Mouse (Mus musculus): ENCODE results near the gene Zic3. TPM values are rescaled to one million over a fixed set of nuclear protein-coding genes. Genes with fewer than 3 reads are reported as not detected.
A peak's percentile ranks its signal among the peaks of the same experiment; 100 is the strongest.

The Zic3 gene
- polyA plus RNA-seq, 1 experiment from 2014 or later = not detected

DNA sequence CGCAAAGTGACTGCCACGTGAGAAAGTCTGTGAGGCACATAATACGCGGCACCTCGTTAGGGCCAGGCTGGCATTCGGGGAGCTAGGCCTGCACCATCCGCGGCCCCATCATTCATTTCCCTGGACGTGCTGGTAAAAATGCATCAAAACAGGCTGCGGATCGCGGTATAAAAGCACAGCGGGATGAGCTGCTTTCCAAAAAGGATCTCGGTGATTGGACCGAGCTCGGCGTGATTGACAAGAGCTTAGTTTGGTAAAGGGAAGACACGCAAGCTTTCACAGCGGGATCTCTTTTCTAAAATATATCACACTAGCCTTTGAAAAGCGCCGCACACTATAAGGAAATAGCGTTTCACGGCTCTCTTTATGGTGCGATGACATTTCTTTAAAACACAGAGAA lies 3.8 kb upstream of the Zic3 start:
- Histone ChIP-seq H3K9me3 (ENCODE audit: low read depth, low read length) (no peaks in the 10 kb centered on the region), H3K4me1 (ENCODE audit: insufficient read depth) (no peaks in the 10 kb centered on the region), H3K4me3 (ENCODE audit: low read depth, low read length) (no peak overlapping the region), H3K27ac (ENCODE audit: low read depth) (no peak overlapping the region), H3K36me3 (ENCODE audit: insufficient read depth) (no peaks in the 10 kb centered on the region), H3K27me3 (ENCODE audit: insufficient read depth, low read length) (peaks cover 70% of the 10 kb centered on the region), H3K4me2 (no peak overlapping the region), H3K9ac (no peak overlapping the region)
- ATAC-seq (ENCODE audit: insufficient read depth) (no peak), DNase-seq (no peak)
- 14% methylated on average over 24 of the region's 24 CpGs for WGBS
- TF ChIP-seq CTCF (IDR thresholded peaks at IDR 0.05; ENCODE audit: low read depth) = no peak

- ATAC-seq (ENCODE audit: insufficient read depth) = peak; percentile 44; the same call in 1 of the 2 replicates
- Histone ChIP-seq H3K36me3 (ENCODE audit: insufficient read depth) (no peaks in the 10 kb centered on the region), H3K4me1 (ENCODE audit: insufficient read depth) (no peaks in the 10 kb centered on the region), H3K4me2 (peak overlapping the region; percentile 38), H3K27me3 (ENCODE audit: insufficient read depth, low read length) (peaks cover 66% of the 10 kb centered on the region), H3K27ac (ENCODE audit: low read depth) (no peak overlapping the region), H3K9ac (no peak overlapping the region), H3K9me3 (ENCODE audit: low read depth, low read length) (no peaks in the 10 kb centered on the region), H3K4me3 (ENCODE audit: low read depth, low read length) (no peak overlapping the region; the same call in 1 of the 2 replicates)
- no peak for TF ChIP-seq CTCF (IDR thresholded peaks at IDR 0.05; ENCODE audit: low read depth)
- peak; percentile 64 for DNase-seq
- 9% methylated on average over 30 of the region's 33 CpGs for WGBS
Observed at GRCm38 (mm10) chrX:58019257-58019953, 3.1 kb upstream of the Zic3 start.

DNA sequence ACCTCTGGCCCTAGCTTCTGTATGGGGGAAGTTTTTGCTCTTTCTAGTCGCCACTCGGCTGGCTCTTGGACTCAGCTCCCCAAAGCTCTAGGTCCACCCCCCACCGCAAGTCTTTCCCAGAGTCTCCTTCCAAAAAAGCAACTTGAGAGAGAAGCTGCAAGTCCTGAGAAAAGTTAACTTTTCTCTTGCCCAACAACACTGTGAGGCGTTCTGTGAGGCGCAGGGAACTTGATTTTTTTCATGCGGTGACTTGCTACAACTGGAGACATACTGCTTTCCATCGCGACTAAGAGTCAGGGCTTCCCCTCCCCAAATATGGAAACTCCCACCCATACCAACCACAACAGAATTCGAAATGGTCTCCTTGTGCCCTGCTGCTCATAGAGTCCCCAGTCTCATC lies 5.1 kb downstream of the Zic3 start:
- Histone ChIP-seq H3K4me1 (ENCODE audit: insufficient read depth) (no peaks in the 10 kb centered on the region), H3K27me3 (ENCODE audit: insufficient read depth, low read length) (peaks cover 73% of the 10 kb centered on the region), H3K27ac (ENCODE audit: low read depth) (no peak overlapping the region), H3K9ac (no peak overlapping the region), H3K36me3 (ENCODE audit: insufficient read depth) (no peaks in the 10 kb centered on the region), H3K4me2 (no peak overlapping the region), H3K9me3 (ENCODE audit: low read depth, low read length) (no peaks in the 10 kb centered on the region), H3K4me3 (ENCODE audit: low read depth, low read length) (no peak overlapping the region)
- no peak for ATAC-seq (ENCODE audit: insufficient read depth)
- WGBS = 25% methylated on average over 9 of the region's 9 CpGs
- no peak for DNase-seq
- no peak for TF ChIP-seq CTCF (IDR thresholded peaks at IDR 0.05; ENCODE audit: low read depth)

- 8% methylated on average over 16 of the region's 16 CpGs for WGBS
- no peaks in the 10 kb centered on the region for H3K9me3 ChIP-seq (ENCODE audit: low read depth, low read length)
- H3K27me3 ChIP-seq (ENCODE audit: insufficient read depth, low read length) = peaks cover 71% of the 10 kb centered on the region
- DNase-seq (no peak), ATAC-seq (ENCODE audit: insufficient read depth) (no peak)
- H3K36me3 ChIP-seq (ENCODE audit: insufficient read depth) = no peaks in the 10 kb centered on the region
- no peaks in the 10 kb centered on the region for H3K4me1 ChIP-seq (ENCODE audit: insufficient read depth)
- H3K4me2 ChIP-seq = no peak overlapping the region
- no peak overlapping the region for H3K27ac ChIP-seq (ENCODE audit: low read depth)
- H3K4me3 ChIP-seq (ENCODE audit: low read depth, low read length) = no peak overlapping the region
- H3K9ac ChIP-seq = no peak overlapping the region
- TF ChIP-seq CTCF (IDR thresholded peaks at IDR 0.05; ENCODE audit: low read depth) = no peak
Observed at GRCm38 (mm10) chrX:58028082-58028481, 5.6 kb downstream of the Zic3 start.

DNA sequence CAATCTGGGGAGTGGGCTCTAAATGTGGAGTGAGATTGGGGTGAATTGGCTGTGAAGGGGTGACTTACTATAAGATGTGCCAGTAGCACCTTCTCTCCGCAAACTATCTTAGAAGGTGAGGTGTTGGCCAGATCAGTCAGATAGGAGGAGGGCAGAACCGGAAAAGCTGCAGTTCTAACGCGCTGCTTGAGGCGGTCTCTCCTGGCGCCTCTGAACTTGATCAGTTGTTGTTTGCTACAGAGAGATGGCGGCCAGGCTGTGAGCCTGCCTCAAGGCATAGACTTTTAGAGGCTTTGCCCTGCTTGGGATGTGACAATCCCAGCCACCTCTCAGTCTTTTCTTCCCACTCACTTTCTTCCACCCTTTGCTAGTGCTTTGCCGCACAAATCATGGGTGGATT lies 6.4 kb downstream of the Zic3 start:
- no peaks in the 10 kb centered on the region for H3K4me1 ChIP-seq (ENCODE audit: insufficient read depth)
- no peak overlapping the region for H3K27ac ChIP-seq (ENCODE audit: low read depth)
- H3K4me3 ChIP-seq (ENCODE audit: low read depth, low read length) = no peak overlapping the region
- peaks cover 73% of the 10 kb centered on the region for H3K27me3 ChIP-seq (ENCODE audit: insufficient read depth, low read length)
- H3K4me2 ChIP-seq = no peak overlapping the region
- WGBS = 12% methylated on average over 8 of the region's 8 CpGs
- H3K9ac ChIP-seq = no peak overlapping the region
- DNase-seq = no peak
- no peaks in the 10 kb centered on the region for H3K9me3 ChIP-seq (ENCODE audit: low read depth, low read length)
- no peak for TF ChIP-seq CTCF (IDR thresholded peaks at IDR 0.05; ENCODE audit: low read depth)
- ATAC-seq (ENCODE audit: insufficient read depth) = no peak
- H3K36me3 ChIP-seq (ENCODE audit: insufficient read depth) = no peaks in the 10 kb centered on the region

DNA sequence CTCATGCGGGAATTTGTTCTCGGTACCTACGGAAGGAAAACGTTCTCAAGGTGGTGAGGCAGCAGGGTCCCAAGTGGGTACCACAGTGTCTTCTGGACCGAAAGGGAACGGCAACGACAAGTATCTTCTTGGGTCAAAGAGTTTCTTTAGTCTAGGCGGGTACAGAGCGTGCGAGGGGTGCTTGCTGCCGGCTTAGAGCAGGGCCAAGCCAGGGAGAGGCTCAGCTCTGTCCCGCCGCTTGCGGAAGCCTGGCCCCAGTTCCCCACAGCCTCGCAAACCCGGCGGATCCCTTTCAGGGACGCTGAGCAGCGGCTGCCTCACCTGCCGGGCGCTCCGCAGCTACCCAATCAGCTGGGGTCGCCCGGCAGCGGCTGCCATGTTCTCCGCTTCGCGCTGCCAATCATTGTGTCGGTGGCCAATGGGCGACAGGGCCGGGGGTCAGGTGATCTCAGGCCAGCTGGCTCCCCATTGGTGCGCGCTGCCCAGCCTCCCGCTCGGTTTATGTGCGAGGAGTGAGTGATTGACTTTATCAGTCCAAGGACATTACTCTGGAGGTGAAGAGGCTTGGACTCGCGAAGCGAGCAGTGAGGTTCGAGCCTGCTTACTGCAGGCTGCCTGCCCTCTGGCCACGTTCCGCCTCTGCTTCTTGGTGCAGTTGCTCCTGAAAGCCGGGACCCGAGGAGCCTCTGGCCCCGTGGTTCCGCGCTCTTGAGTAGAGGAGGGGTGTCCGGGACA lies 7.8 kb downstream of the Zic3 start:
- Histone ChIP-seq H3K4me1 (ENCODE audit: insufficient read depth) (no peaks in the 10 kb centered on the region), H3K27me3 (ENCODE audit: insufficient read depth, low read length) (peaks cover 78% of the 10 kb centered on the region), H3K27ac (ENCODE audit: low read depth) (no peak overlapping the region), H3K9ac (no peak overlapping the region), H3K4me2 (peak overlapping the region; percentile 57), H3K9me3 (ENCODE audit: low read depth, low read length) (no peaks in the 10 kb centered on the region), H3K4me3 (ENCODE audit: low read depth, low read length) (peak overlapping the region; percentile 33), H3K36me3 (ENCODE audit: insufficient read depth) (no peaks in the 10 kb centered on the region)
- peak; percentile 90 for ATAC-seq (ENCODE audit: insufficient read depth)
- 15% methylated on average over 47 of the region's 48 CpGs for WGBS
- TF ChIP-seq CTCF (IDR thresholded peaks at IDR 0.05; ENCODE audit: low read depth) = no peak
- peak; percentile 63 for DNase-seq

All from lung, embryonic 14.5 days (tissue).